Mouse (Mus musculus): ENCODE data around the gene Adsl.

- TF ChIP-seq MAX (IDR thresholded peaks at IDR 0.05) (no peak), CTCF (IDR thresholded peaks at IDR 0.05; ENCODE audit: control insufficient read depth, insufficient read depth, insufficient read length) (no peak), USF1 (IDR thresholded peaks at IDR 0.05; ENCODE audit: low read depth) (no peak)
These were observed 19.4 kb upstream of the Adsl start for GRCm38 (mm10) chr15:80928811-80929355.
